Mouse (Mus musculus) ES-Bruce4 (cell line): ENCODE measurements around the gene Nid2. TPM values are rescaled to one million over a fixed set of nuclear protein-coding genes. Genes with fewer than 3 reads are reported as not detected.

ENCODE experiments used
- H3K27ac ChIP-seq: 2 replicates; pipeline ENCODE4 v1.5.1; 2012; ENCODE audit warnings: low read length, inconsistent platforms; ENCODE audit not compliant: insufficient read depth
- H3K27me3 ChIP-seq: 2 replicates; pipeline ENCODE4 v1.6.1; 2012; ENCODE audit warnings: mild to moderate bottlenecking, low read length, inconsistent platforms; ENCODE audit not compliant: control insufficient read depth, poor library complexity, insufficient read depth, severe bottlenecking
- H3K36me3 ChIP-seq: 2 replicates; pipeline ENCODE4 v1.6.1; 2012; ENCODE audit warnings: inconsistent platforms, mild to moderate bottlenecking, low read length, moderate library complexity; ENCODE audit not compliant: control insufficient read depth, poor library complexity, insufficient read depth, severe bottlenecking
- H3K4me1 ChIP-seq: one replicate; pipeline ENCODE4 v1.8.1; 2011; ENCODE audit warnings: low read length; ENCODE audit not compliant: control insufficient read depth, insufficient read depth
- H3K4me3 ChIP-seq: 2 replicates; pipeline ENCODE4 v1.5.1; 2011; ENCODE audit warnings: low read depth, mild to moderate bottlenecking, low read length
- H3K9ac ChIP-seq: 2 replicates; pipeline ENCODE4 v1.6.1; 2012; ENCODE audit warnings: low read depth, mild to moderate bottlenecking, inconsistent platforms; ENCODE audit not compliant: poor library complexity, severe bottlenecking
- H3K9me3 ChIP-seq: replicated peaks from 2 replicates; pipeline ENCODE4 v1.6.1; 2012; ENCODE audit warnings: mild to moderate bottlenecking, low read length, inconsistent platforms; ENCODE audit not compliant: control insufficient read depth, poor library complexity, insufficient read depth, severe bottlenecking
- CTCF ChIP-seq: IDR thresholded peaks from one replicate; pipeline ENCODE4 v1.8.1; 2011; ENCODE audit warnings: low read depth, low read length
- EP300 ChIP-seq: IDR thresholded peaks from 2 replicates; pipeline ENCODE4 v1.6.1; 2011; ENCODE audit warnings: low read depth, low read length; ENCODE audit not compliant: insufficient read depth
- POLR2A ChIP-seq: IDR thresholded peaks from one replicate; pipeline ENCODE4 v1.8.1; 2011; ENCODE audit warnings: low read length; ENCODE audit not compliant: insufficient read depth
- polyA plus RNA-seq: library from polyadenylated mRNA; stranded (reverse); fragments of >200 nt; gene quantifications from 2 replicates; pipeline ENCODE4 v1.2.4, GENCODE M21; 2011; ENCODE audit warnings: low read depth; ENCODE audit not compliant: missing spikeins, insufficient read depth, insufficient read length

Gene Nid2
- polyA plus RNA-seq, 1 experiment: 125 TPM

- Histone ChIP-seq H3K4me1 (peaks cover 5% of the 10 kb centered on the region), H3K9ac (no peak overlapping the region), H3K27me3 (no peaks in the 10 kb centered on the region), H3K4me3 (no peak overlapping the region), H3K36me3 (peaks cover 31% of the 10 kb centered on the region), H3K9me3 (no peaks in the 10 kb centered on the region), H3K27ac (no peak overlapping the region)
- no peak for TF ChIP-seq EP300
- TF ChIP-seq CTCF: no peak
- no peak for TF ChIP-seq POLR2A
Measured at GRCm38 (mm10) chr14:19801474-19802215, 50.6 kb downstream of the Nid2 start.

- TF ChIP-seq EP300 (no peak), POLR2A (no peak), CTCF (no peak)
- Histone ChIP-seq H3K27me3 (no peaks in the 10 kb centered on the region), H3K9me3 (no peaks in the 10 kb centered on the region), H3K4me1 (peaks cover 5% of the 10 kb centered on the region), H3K36me3 (peaks cover 26% of the 10 kb centered on the region), H3K27ac (no peak overlapping the region; the same call in 1 of the 2 replicates), H3K9ac (no peak overlapping the region), H3K4me3 (no peak overlapping the region)
Measured at GRCm38 (mm10) chr14:19803222-19803621, 52.2 kb downstream of the Nid2 start.

GRCm38 (mm10) chr14:19803623-19804022 lies 52.6 kb downstream of the Nid2 start:
- TF ChIP-seq CTCF (no peak), EP300 (no peak), POLR2A (no peak)
- Histone ChIP-seq H3K27me3 (no peaks in the 10 kb centered on the region), H3K9me3 (no peaks in the 10 kb centered on the region), H3K4me1 (peaks cover 5% of the 10 kb centered on the region), H3K27ac (no peak overlapping the region; the same call in 1 of the 2 replicates), H3K36me3 (peaks cover 23% of the 10 kb centered on the region), H3K4me3 (no peak overlapping the region), H3K9ac (no peak overlapping the region)

- Histone ChIP-seq H3K4me1 (peaks cover 5% of the 10 kb centered on the region), H3K36me3 (peaks cover 34% of the 10 kb centered on the region), H3K9ac (no peak overlapping the region), H3K27ac (no peak overlapping the region), H3K27me3 (no peaks in the 10 kb centered on the region), H3K9me3 (no peaks in the 10 kb centered on the region), H3K4me3 (no peak overlapping the region)
- TF ChIP-seq EP300 (no peak), POLR2A (no peak), CTCF (no peak)
Measured at GRCm38 (mm10) chr14:19807339-19807738, 56.3 kb downstream of the Nid2 start.

- Histone ChIP-seq H3K27me3 (no peaks in the 10 kb centered on the region), H3K27ac (no peak overlapping the region), H3K9ac (no peak overlapping the region), H3K36me3 (peaks cover 39% of the 10 kb centered on the region), H3K4me3 (no peak overlapping the region), H3K4me1 (peaks cover 4% of the 10 kb centered on the region), H3K9me3 (no peaks in the 10 kb centered on the region)
- TF ChIP-seq POLR2A: no peak
- TF ChIP-seq EP300: no peak
- no peak for TF ChIP-seq CTCF
Measured at GRCm38 (mm10) chr14:19807858-19808257, 56.8 kb downstream of the Nid2 start.

GRCm38 (mm10) chr14:19809934-19810333 lies 58.9 kb downstream of the Nid2 start:
- no peak overlapping the region for H3K27ac ChIP-seq
- peaks cover 51% of the 10 kb centered on the region for H3K36me3 ChIP-seq
- no peaks in the 10 kb centered on the region for H3K27me3 ChIP-seq
- no peak overlapping the region for H3K9ac ChIP-seq
- H3K9me3 ChIP-seq: no peaks in the 10 kb centered on the region
- H3K4me1 ChIP-seq: no peaks in the 10 kb centered on the region
- no peak for TF ChIP-seq EP300
- no peak for TF ChIP-seq CTCF
- no peak overlapping the region for H3K4me3 ChIP-seq
